Mouse (Mus musculus): ENCODE data around the gene Ptger2. TPM values are rescaled to one million over a fixed set of nuclear protein-coding genes. Genes with fewer than 3 reads are reported as not detected.

Ptger2 gene
- polyA plus RNA-seq, 1 experiment from 2014 or later = 1.7 TPM

DNA sequence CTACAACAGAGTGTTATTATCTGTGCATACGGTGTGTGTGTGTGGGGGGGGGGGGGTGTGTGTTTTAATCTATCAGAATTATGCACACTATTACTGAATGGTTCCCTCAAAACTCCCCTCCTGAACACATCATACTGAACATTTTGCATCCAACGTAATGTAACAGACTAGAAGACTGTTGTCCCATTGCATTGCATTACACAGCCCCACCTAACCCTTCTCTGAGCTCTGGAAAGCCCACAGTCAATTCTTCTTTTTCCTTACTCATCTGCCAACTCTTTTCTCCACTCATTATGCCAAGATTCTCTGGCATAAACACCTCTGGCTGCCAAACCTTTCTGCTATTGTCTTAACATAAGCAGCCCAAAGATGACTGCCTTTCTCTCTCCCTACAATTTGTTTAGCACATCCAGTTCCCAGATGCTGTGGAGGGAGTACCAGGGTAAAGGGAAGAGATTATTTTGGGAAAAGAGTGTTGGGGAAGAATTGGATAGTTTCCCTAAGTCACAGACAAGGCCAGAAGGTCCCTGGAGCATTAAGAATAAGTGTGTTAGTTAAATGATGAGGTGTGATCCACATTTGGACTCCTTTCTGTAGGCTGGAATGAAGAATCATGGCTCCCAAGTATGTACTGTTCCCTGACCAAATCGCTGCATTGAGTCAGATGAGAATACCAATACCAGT is 12.2 kb downstream of the Ptger2 start:
- no peaks in the 10 kb centered on the region for H3K27me3 ChIP-seq
- H3K4me2 ChIP-seq = no peak overlapping the region
- WGBS = 90% methylated on average over 3 of the region's 3 CpGs
- H3K9ac ChIP-seq = no peak overlapping the region
- H3K27ac ChIP-seq = no peak overlapping the region
- no peak for ATAC-seq (ENCODE audit: insufficient number of reproducible peaks, insufficient read depth, low FRiP score, low TSS enrichment, low read depth)
- H3K4me3 ChIP-seq = no peak overlapping the region
- no peaks in the 10 kb centered on the region for H3K9me3 ChIP-seq
- H3K4me1 ChIP-seq = no peaks in the 10 kb centered on the region
- H3K36me3 ChIP-seq = no peaks in the 10 kb centered on the region

- WGBS = 85% methylated on average over 4 of the region's 4 CpGs
- Histone ChIP-seq H3K4me3 (no peak overlapping the region), H3K27me3 (no peaks in the 10 kb centered on the region), H3K9me3 (no peaks in the 10 kb centered on the region), H3K27ac (0 out of 2 replicates have a peak overlapping the region, but pooled peaks have one; percentile 16), H3K4me2 (no peak overlapping the region), H3K36me3 (no peaks in the 10 kb centered on the region), H3K9ac (no peak overlapping the region), H3K4me1 (no peaks in the 10 kb centered on the region)
- no peak for ATAC-seq (ENCODE audit: insufficient number of reproducible peaks, insufficient read depth, low FRiP score, low TSS enrichment, low read depth)
Measured at GRCm38 (mm10) chr14:45005698-45006283, 17.8 kb downstream of the Ptger2 start.

DNA sequence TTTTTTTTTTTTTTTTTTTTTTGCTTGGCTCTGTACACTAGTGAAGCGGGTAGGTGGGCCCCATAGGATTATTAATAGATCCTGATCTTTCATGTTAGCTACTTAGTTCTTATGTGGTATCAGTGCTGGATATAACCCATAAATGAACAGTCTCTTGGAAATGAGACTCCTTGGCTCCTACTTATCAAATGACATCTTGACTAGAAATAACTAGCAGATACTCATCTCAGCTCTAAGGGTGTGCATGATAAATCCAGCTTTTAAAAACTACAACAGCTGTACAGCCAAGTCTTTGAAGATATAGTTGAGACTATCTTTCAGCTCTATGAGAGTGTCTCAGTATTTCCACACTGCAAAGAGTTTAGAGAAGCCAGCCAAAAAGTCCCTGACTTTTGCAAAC is 21.2 kb downstream of the Ptger2 start:
- no peaks in the 10 kb centered on the region for H3K4me1 ChIP-seq
- no peaks in the 10 kb centered on the region for H3K36me3 ChIP-seq
- H3K4me3 ChIP-seq = no peak overlapping the region
- H3K9ac ChIP-seq = no peak overlapping the region
- no peaks in the 10 kb centered on the region for H3K9me3 ChIP-seq
- no peak for ATAC-seq (ENCODE audit: insufficient number of reproducible peaks, insufficient read depth, low FRiP score, low TSS enrichment, low read depth)
- no peaks in the 10 kb centered on the region for H3K27me3 ChIP-seq
- H3K27ac ChIP-seq = no peak overlapping the region
- H3K4me2 ChIP-seq = no peak overlapping the region
- WGBS = 89% methylated on average over 1 of the region's 1 CpGs

DNA sequence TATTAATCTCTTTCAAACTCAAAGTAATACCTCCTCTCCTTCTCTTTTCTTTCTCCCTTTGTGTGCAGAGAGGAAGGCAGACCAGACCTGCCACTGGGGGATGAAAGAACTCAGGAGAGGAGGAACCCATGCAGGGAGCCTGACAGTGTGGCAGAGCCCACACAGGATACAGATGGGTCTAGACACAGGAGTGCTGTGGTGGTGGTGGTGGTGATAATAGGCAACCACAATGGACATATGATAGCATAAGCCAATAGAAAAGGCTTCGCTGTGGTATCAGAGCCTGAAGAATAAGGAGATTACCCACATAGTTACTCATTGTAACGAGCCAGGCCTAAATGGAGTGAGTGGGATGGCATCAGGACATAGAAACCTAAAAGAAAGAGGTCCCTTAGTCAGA is 23.3 kb downstream of the Ptger2 start:
- Histone ChIP-seq H3K4me2 (no peak overlapping the region), H3K9me3 (no peaks in the 10 kb centered on the region), H3K4me3 (no peak overlapping the region), H3K36me3 (no peaks in the 10 kb centered on the region), H3K9ac (no peak overlapping the region), H3K27me3 (no peaks in the 10 kb centered on the region), H3K4me1 (no peaks in the 10 kb centered on the region), H3K27ac (no peak overlapping the region)
- no peak for ATAC-seq (ENCODE audit: insufficient number of reproducible peaks, insufficient read depth, low FRiP score, low TSS enrichment, low read depth)
- WGBS = 73% methylated on average over 2 of the region's 2 CpGs

DNA sequence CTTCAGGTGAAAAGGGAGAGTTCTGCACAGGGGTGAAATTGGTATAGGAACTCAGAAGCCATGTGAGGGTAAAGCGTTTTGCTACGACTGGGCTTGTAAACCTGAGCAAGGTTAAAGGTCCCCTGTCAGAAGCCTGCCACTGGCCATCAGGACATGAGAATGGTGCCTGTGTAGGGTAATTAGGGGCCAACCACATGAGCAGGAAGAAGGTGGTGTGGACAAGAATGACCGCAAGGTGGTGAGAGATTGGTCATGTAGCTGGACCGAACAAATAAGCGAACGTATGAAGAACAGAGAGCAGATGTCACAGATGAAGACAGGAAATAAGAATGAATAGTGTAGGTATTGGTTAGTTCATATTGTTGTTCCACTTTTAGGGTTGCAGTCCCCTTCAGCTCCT is 23.7 kb downstream of the Ptger2 start:
- Histone ChIP-seq H3K9ac (no peak overlapping the region), H3K4me1 (no peaks in the 10 kb centered on the region), H3K4me2 (no peak overlapping the region), H3K4me3 (no peak overlapping the region), H3K36me3 (no peaks in the 10 kb centered on the region), H3K27me3 (no peaks in the 10 kb centered on the region), H3K9me3 (no peaks in the 10 kb centered on the region), H3K27ac (no peak overlapping the region)
- 92% methylated on average over 6 of the region's 6 CpGs for WGBS
- ATAC-seq (ENCODE audit: insufficient number of reproducible peaks, insufficient read depth, low FRiP score, low TSS enrichment, low read depth) = no peak

DNA sequence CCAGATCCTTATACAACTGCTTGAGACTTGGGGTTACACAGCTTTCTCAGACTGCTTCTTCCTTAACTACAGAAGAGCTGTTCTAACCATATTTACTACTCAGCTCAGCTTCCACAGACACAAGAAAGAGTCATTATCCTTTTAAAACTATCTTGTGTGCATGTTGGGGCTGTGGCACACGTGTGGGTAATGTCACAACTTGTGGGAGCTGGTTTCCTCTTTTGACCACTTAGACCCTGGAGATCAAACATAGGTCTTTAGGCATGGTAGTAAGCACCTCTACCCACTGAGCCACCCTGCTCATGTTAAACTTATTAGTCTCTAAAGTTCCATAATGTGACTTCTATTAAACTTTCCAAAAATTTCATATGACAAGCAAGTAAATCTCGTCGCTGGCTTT is 33.6 kb downstream of the Ptger2 start:
- H3K9ac ChIP-seq = no peak overlapping the region
- no peaks in the 10 kb centered on the region for H3K27me3 ChIP-seq
- H3K36me3 ChIP-seq = no peaks in the 10 kb centered on the region
- 84% methylated on average over 3 of the region's 3 CpGs for WGBS
- no peak overlapping the region for H3K27ac ChIP-seq
- ATAC-seq (ENCODE audit: insufficient number of reproducible peaks, insufficient read depth, low FRiP score, low TSS enrichment, low read depth) = no peak
- no peak overlapping the region for H3K4me2 ChIP-seq
- no peak overlapping the region for H3K4me3 ChIP-seq
- H3K4me1 ChIP-seq = no peaks in the 10 kb centered on the region
- H3K9me3 ChIP-seq = no peaks in the 10 kb centered on the region

- Histone ChIP-seq H3K4me2 (no peak overlapping the region), H3K4me1 (no peaks in the 10 kb centered on the region), H3K36me3 (no peaks in the 10 kb centered on the region), H3K9ac (no peak overlapping the region), H3K4me3 (no peak overlapping the region), H3K27me3 (no peaks in the 10 kb centered on the region), H3K9me3 (no peaks in the 10 kb centered on the region), H3K27ac (no peak overlapping the region)
- WGBS = 88% methylated on average over 3 of the region's 3 CpGs
- ATAC-seq (ENCODE audit: insufficient number of reproducible peaks, insufficient read depth, low FRiP score, low TSS enrichment, low read depth) = no peak
Measured at GRCm38 (mm10) chr14:45034293-45034692, 46.3 kb downstream of the Ptger2 start.

GRCm38 (mm10) chr14:45036579-45036978 is 48.6 kb downstream of the Ptger2 start:
- H3K9me3 ChIP-seq = no peaks in the 10 kb centered on the region
- ATAC-seq (ENCODE audit: insufficient number of reproducible peaks, insufficient read depth, low FRiP score, low TSS enrichment, low read depth) = no peak
- no peaks in the 10 kb centered on the region for H3K36me3 ChIP-seq
- H3K27ac ChIP-seq = no peak overlapping the region
- WGBS = 84% methylated on average over 1 of the region's 1 CpGs
- no peak overlapping the region for H3K9ac ChIP-seq
- no peaks in the 10 kb centered on the region for H3K4me1 ChIP-seq
- H3K4me2 ChIP-seq = no peak overlapping the region
- H3K4me3 ChIP-seq = no peak overlapping the region
- no peaks in the 10 kb centered on the region for H3K27me3 ChIP-seq

DNA sequence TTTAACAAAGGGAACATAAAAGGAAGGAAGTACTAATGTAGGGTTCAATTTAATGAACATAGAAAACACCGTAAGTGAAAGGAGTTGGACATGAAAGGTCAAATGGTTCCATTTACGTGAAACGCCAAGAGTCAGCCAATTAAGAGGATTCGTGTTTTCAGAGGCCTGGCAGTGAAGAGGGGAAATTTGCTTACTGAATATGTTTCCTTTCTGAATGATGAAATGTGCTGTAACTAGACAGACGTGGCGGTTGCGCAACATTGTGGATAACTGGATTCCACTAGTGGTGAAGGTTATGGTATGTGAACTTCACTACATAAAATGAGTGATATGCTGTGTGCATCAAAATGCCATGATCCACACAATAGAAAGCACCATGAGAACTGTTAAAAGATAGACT is 50.1 kb downstream of the Ptger2 start:
- Histone ChIP-seq H3K27ac (no peak overlapping the region), H3K4me1 (no peaks in the 10 kb centered on the region), H3K9ac (no peak overlapping the region), H3K4me2 (no peak overlapping the region), H3K27me3 (no peaks in the 10 kb centered on the region), H3K9me3 (no peaks in the 10 kb centered on the region), H3K36me3 (no peaks in the 10 kb centered on the region), H3K4me3 (no peak overlapping the region)
- WGBS = 80% methylated on average over 7 of the region's 7 CpGs
- ATAC-seq (ENCODE audit: insufficient number of reproducible peaks, insufficient read depth, low FRiP score, low TSS enrichment, low read depth) = no peak

GRCm38 (mm10) chr14:45040851-45041475 is 53.0 kb downstream of the Ptger2 start:
- no peaks in the 10 kb centered on the region for H3K4me1 ChIP-seq
- no peak for ATAC-seq (ENCODE audit: insufficient number of reproducible peaks, insufficient read depth, low FRiP score, low TSS enrichment, low read depth)
- H3K36me3 ChIP-seq = no peaks in the 10 kb centered on the region
- H3K9me3 ChIP-seq = no peaks in the 10 kb centered on the region
- no peak overlapping the region for H3K27ac ChIP-seq
- no peak overlapping the region for H3K4me2 ChIP-seq
- no peak overlapping the region for H3K4me3 ChIP-seq
- no peak overlapping the region for H3K9ac ChIP-seq
- no peaks in the 10 kb centered on the region for H3K27me3 ChIP-seq
- 74% methylated on average over 5 of the region's 5 CpGs for WGBS

DNA sequence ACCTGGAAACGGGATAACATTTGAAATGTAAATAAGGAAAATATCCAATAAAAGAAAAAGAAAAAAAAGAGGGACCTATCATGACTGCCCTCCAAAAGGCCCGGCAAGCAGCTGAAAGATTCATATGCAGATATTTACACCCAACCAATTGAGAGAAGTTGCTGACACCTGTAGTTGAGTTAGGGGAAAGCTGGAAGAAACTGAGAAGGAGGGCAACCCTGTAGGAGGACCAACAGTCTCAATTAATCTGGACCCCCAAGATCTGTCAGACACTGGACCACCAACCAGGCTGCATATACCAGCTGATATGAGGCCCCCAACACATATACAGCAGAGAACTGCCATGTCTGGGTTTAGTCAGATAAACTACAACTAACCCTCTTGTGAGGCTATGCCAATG is 60.1 kb downstream of the Ptger2 start:
- no peak for ATAC-seq (ENCODE audit: insufficient number of reproducible peaks, insufficient read depth, low FRiP score, low TSS enrichment, low read depth)
- no peaks in the 10 kb centered on the region for H3K9me3 ChIP-seq
- no peak overlapping the region for H3K4me3 ChIP-seq
- H3K27me3 ChIP-seq = no peaks in the 10 kb centered on the region
- H3K36me3 ChIP-seq = no peaks in the 10 kb centered on the region
- 87% methylated on average over 2 of the region's 2 CpGs for WGBS
- no peak overlapping the region for H3K27ac ChIP-seq
- H3K4me1 ChIP-seq = 0 out of 2 replicates have a peak, but pooled peaks cover 9% of the 10 kb centered on the region
- no peak overlapping the region for H3K9ac ChIP-seq
- H3K4me2 ChIP-seq = no peak overlapping the region
